Mouse (Mus musculus): ENCODE data around the gene Insrr.

DNA sequence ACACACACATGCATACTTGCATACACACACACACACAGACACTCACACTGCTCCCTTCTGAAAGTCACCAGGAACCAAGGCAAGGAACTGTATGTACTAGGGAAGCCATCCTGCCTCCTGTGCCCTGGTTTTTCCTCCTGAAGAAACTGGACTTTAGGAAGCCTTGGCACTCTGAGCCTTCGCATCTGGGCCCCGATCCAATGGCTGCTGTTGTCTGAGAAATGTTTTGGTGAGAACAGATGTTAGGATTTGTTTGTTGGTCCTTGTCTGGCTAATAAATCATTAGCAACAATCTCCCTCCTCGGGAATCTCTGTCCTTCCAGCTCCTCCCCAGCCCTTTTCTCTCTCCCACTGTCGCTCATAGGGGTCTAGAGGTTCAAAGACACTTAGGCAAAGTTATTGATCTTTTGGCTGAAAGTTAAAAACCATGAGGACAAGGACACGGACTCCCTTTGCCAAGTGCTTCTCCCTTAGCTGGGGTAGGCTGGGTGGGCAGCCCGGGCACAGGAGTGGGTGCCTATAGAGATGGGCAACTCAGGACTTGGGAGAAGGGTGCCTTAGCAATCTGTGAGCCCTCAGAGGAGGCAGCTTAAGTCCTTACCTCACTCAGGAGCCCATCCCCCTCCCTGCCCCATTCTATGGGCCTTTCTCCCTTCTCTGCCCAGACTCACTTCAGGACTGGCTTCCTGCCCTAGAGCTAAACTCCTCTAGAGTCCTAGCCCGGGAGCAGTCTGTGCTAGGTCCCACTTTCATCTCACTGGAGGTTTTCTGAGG, 58.2 kb downstream of the Insrr start:
- TF ChIP-seq TAL1 (IDR thresholded peaks at IDR 0.05; ENCODE audit: low read length) (no peak), GATA1 (IDR thresholded peaks at IDR 0.05; ENCODE audit: low read length) (no peak)
